Mouse (Mus musculus) brain, embryonic 14.5 days (tissue): ENCODE data around the gene Gm43720. TPM values are rescaled to one million over a fixed set of nuclear protein-coding genes. Genes with fewer than 3 reads are reported as not detected.

Experiments used
- DNase-seq: peaks from one replicate; pipeline ENCODE4 v3.0.0-alpha.2; 2011; ENCODE audit warnings: low read depth
- CTCF ChIP-seq: fragments of 200-500 bp; IDR thresholded peaks from 2 replicates; pipeline ENCODE4 v1.5.1; 2012; ENCODE audit warnings: inconsistent platforms, mild to moderate bottlenecking, moderate library complexity, borderline replicate concordance; ENCODE audit not compliant: insufficient read depth, insufficient read length; ENCODE audit errors: extremely low read depth
- POLR2A ChIP-seq: fragments of 200-500 bp; IDR thresholded peaks from 2 replicates; pipeline ENCODE4 v1.6.1; 2012; ENCODE audit warnings: mild to moderate bottlenecking, inconsistent platforms, borderline replicate concordance; ENCODE audit not compliant: poor library complexity, insufficient read depth, insufficient read length, severe bottlenecking; ENCODE audit errors: extremely low read depth
- polyA plus RNA-seq: library from polyadenylated mRNA; depleted of rRNA; stranded (reverse); fragments of >200 nt; gene quantifications from 2 replicates; pipeline ENCODE4 v1.2.3, GENCODE M21; 2012; rRNA removed

Gene Gm43720
- polyA plus RNA-seq = 0.44 and 0.48 TPM in 2 replicates

GRCm38 (mm10) chr5:138279585-138280424 lies at the start of gene Gm43720, which contains the start of the genes Gpc2 and Stag3:
TSS of gene Gm43720 (minus strand) at chr5:138279958.
TSS of gene Gpc2 (minus strand) at chr5:138280005.
TSS of gene Stag3 (plus strand) at chr5:138280240.
- TF ChIP-seq POLR2A (peak; percentile 54; the same call in 1 of the 2 replicates), CTCF (no peak)
- peak; percentile 100 for DNase-seq

- TF ChIP-seq CTCF (no peak), POLR2A (no peak)
- DNase-seq = no peak
Measured at GRCm38 (mm10) chr5:138312795-138313194, 33.0 kb upstream of the Gm43720 start.

- DNase-seq = no peak
- no peak for TF ChIP-seq CTCF
- TF ChIP-seq POLR2A = no peak
Measured at GRCm38 (mm10) chr5:138299613-138300012, 19.9 kb upstream of the Gm43720 start.

GRCm38 (mm10) chr5:138294158-138294557 lies 14.4 kb upstream of the Gm43720 start:
- TF ChIP-seq POLR2A = no peak
- no peak for DNase-seq

- TF ChIP-seq POLR2A (no peak), CTCF (no peak)
Measured at GRCm38 (mm10) chr5:138291638-138292037, 11.9 kb upstream of the Gm43720 start.

GRCm38 (mm10) chr5:138287861-138288260 lies 8.1 kb upstream of the Gm43720 start:
- DNase-seq = no peak
- TF ChIP-seq CTCF = peak; percentile 14; the same call in 1 of the 2 replicates
- no peak for TF ChIP-seq POLR2A

More at GRCm38 (mm10) chr5:138291638-138292037, 11.9 kb upstream of the Gm43720 start:
- DNase-seq = no peak

GRCm38 (mm10) chr5:138283540-138283939 lies 3.8 kb upstream of the Gm43720 start:
- TF ChIP-seq CTCF (peak; percentile 2; the same call in 1 of the 2 replicates), POLR2A (no peak)
- DNase-seq = no peak

GRCm38 (mm10) chr5:138281798-138282197 lies 2.0 kb upstream of the Gm43720 start:
- no peak for DNase-seq
- TF ChIP-seq CTCF (no peak), POLR2A (no peak)

GRCm38 (mm10) chr5:138280829-138281228 lies 1.1 kb upstream of the Gm43720 start:
- DNase-seq = no peak
- TF ChIP-seq CTCF = no peak
- TF ChIP-seq POLR2A = no peak

GRCm38 (mm10) chr5:138280425-138280768 lies 639 bp upstream of the Gm43720 start:
- DNase-seq = no peak
- no peak for TF ChIP-seq CTCF
- no peak for TF ChIP-seq POLR2A

- TF ChIP-seq POLR2A = no peak
- TF ChIP-seq CTCF = no peak
- DNase-seq = peak; percentile 22
Measured at GRCm38 (mm10) chr5:138277994-138278393, 1.8 kb downstream of the Gm43720 start.

GRCm38 (mm10) chr5:138275216-138276050 lies 4.3 kb downstream of the Gm43720 start:
- TF ChIP-seq POLR2A (no peak), CTCF (no peak)
- peak; percentile 60 for DNase-seq

- TF ChIP-seq POLR2A = no peak
- TF ChIP-seq CTCF = no peak
- DNase-seq = no peak
Measured at GRCm38 (mm10) chr5:138274186-138274585, 5.6 kb downstream of the Gm43720 start.

GRCm38 (mm10) chr5:138272409-138272923 lies 7.3 kb downstream of the Gm43720 start, which contains the start of gene Gal3st4:
TSS of gene Gal3st4 (minus strand) at chr5:138272840.
- DNase-seq = peak; percentile 59

More at GRCm38 (mm10) chr5:138272409-138272923, 7.3 kb downstream of the Gm43720 start, which contains the start of gene Gal3st4:
- TF ChIP-seq CTCF (no peak), POLR2A (no peak)
